Mouse (Mus musculus): ENCODE measurements at regions not wholly inside any gene's neighbourhood (a gene's known extent, or its start where the extent isn't known, plus 50 kb on each side); places are given as distances from the start of the nearest gene placed in this dataset.

- no peak for DNase-seq
Measured at GRCm38 (mm10) chr13:72358243-72358904, 270.2 kb upstream of the Irx2 start.

DNA sequence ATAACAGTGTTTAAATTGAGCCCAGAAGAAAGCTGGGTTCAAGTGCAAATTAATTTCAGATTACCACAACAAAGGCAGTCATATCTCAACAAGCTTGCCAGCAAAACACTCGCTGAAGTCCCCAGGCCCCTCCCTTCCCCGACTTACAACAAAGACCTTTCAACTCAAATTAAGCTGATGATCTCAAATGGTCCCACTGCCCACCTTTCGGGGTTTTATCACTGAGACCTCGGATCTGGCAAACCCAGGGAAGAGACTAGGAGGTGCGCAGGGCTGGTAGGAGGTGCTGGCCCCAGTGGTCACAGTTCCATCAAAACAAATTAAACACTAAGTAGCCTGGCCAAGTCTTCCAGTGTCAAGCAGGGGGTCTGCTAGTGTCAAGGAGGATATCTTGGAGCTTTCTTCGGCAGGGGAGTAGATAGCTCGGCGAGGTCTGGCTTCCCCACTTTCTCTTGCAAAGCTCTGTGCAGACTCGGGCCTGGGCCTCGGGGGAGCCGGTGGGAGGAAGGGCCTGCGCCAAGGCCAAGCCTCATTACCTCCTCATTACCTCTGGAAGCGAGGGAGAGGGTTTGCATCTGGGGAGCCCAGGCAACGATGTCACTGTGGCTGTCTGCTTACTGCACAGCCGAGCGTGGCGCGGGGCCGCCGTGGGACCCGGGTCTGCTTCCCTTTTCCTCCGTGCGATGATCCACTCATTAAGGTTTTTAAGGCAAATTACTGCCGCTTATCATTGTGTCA lies 262.9 kb upstream of the Irx2 start:
- no peak for DNase-seq

GRCm38 (mm10) chr13:72366281-72366680 lies 262.3 kb upstream of the Irx2 start:
- no peak for DNase-seq

GRCm38 (mm10) chr13:72370131-72370530 lies 258.5 kb upstream of the Irx2 start:
- DNase-seq = no peak

- DNase-seq = no peak
Measured at GRCm38 (mm10) chr13:72370997-72371396, 257.6 kb upstream of the Irx2 start.

DNA sequence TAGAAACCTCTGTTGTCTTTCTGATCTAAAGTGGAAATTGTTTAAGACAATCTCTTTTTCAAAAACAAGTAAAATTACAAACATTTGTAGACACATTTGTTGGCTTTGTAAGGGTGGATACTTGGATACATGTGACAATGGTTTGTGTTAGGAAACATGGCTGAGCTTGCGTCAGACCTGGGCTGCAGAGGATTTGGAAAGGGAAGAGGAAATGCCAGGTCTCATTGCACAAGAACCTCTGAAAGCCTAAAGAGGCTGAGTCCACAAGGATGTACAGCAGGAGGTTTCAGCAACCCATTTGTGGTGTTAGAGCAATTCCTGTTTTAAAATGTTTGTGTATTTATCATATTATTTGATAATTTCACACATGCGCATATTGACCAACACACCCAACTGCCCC lies 235.3 kb upstream of the Irx2 start:
- no peak for DNase-seq

DNA sequence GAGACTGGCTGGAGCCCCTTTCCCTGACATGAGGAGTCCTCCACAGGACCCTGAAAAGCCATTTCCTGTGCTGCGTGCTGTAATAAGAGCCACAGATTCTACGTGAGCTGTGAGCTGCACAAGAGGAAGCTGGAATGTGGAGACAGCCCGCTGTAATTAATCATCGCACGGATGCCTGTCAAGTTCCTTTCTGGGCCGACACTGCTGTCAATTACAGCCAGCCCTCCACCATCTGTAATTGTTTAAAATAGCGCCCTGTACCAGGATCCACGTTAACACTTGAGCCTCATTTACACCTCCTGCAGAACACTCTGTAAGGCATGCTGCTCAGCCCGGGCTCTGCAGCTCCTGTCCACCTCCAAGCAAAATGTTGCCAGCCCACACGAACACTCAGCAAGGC lies 227.9 kb upstream of the Irx2 start:
- DNase-seq = no peak

DNA sequence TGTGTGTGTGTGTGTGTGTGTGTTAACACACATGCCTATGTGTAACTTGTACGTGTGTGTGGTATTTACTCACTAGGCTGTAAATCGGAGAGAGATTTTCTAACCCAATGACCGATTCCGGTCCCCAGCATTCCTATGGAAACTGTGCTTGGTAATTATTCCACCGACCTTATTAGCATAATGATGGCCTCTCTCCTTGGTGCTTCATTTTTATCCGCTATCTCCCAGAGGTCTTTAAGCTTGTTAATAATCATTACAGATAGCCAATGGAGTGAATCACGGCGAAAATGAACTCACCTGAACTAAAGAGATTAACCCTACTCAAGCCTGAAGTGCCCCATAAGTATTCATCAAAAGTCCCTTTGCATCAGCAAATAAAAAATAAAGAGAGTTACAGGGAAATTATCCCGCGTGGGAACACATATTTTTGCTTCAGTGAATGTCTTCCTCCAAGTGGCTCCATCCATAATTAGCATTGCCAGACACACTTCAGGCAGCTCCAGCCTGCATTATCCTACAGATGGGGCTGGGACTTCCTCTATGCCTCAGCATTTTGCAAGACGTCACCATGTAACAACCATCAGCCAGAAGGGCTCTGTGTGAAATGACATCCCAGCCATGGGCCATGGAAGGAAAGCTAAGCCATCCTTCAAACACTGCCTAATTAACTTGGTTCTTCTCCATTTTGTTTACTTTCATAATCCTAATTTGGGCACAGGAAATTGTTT lies 219.2 kb upstream of the Irx2 start:
- DNase-seq = no peak

DNA sequence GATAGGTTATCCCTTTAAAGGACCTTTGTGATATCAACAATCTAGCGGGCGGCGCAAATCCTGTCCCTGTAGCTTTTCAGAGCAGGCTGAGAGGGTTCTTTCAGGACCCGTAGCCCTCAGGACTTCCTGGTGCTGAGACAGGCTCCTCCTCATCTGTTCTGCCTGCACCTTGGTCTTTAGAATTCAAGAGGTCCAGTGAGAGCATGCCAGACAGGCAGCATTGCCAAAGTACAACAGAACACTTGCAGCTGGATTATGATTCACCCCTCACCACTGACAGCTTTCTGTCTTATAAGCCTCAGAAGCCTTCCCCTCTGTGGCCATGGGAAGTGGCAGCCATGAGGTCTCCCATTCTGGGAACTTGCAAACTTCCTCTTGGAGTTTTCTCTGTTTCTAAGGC lies 216.0 kb upstream of the Irx2 start:
- DNase-seq = no peak

GRCm38 (mm10) chr13:72416981-72417380 lies 211.6 kb upstream of the Irx2 start:
- DNase-seq = no peak

GRCm38 (mm10) chr13:72417816-72418215 lies 210.8 kb upstream of the Irx2 start:
- DNase-seq = no peak

DNA sequence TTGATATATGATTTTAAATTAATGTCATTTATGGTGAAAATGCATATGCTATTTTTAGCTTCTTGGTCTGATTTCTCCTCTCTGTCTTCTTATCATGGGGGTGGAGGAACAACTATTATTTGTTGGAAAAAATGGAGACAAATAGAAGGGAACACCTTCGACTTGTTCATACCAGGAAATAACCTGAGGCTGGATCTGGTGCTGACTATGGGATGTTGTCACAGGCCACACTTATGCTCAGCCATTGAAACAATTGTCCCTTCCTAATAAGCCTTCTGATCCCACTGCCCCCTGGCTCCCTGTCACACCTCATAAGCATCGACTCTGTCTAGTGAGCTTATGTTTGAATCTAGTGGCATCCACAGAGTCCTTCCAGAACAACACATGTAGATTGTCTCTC lies 210.3 kb upstream of the Irx2 start:
- no peak for DNase-seq

DNA sequence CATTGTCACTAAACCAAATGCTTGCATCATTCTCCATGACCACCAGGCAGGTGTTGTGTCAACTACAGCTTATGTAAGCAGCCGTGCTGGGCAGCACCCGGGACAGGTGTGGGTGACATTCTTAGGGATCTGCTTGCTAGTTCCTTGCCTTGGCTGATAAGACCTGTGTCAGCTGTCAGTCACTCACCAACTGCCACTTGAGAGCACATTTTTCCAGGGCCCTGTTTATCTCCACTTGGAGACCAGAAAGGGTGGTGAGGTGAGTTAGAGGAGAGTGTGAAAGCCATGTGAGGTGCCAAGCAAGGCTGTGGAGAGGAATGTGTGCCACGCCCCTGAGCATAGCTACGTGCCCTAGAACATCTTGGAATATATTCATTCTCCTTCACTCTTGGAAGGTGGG lies 209.1 kb upstream of the Irx2 start:
- no peak for DNase-seq

DNA sequence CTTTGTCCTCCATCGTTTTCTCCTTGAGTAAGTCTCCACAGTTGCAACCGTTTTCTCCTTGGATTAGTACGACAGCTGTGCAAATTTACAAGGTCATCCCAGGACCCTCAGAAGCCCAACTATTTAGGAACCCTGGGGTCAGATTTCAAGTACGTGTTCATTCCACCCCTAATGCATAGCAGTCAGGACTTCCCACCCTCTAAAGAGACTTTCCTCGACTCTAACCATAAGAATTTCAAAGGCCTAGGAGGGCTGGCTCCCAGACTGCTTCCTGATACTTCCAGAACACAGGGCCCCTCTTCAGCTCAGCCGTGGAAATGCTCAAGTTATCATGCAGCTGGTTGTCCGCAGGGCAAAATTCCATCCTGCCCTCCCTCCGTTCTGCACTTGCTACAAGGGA lies 202.7 kb upstream of the Irx2 start:
- DNase-seq = no peak

- DNase-seq = no peak
Measured at GRCm38 (mm10) chr13:72445336-72445735, 183.3 kb upstream of the Irx2 start.

- no peak for DNase-seq
Measured at GRCm38 (mm10) chr13:72448458-72449058, 180.1 kb upstream of the Irx2 start.

DNA sequence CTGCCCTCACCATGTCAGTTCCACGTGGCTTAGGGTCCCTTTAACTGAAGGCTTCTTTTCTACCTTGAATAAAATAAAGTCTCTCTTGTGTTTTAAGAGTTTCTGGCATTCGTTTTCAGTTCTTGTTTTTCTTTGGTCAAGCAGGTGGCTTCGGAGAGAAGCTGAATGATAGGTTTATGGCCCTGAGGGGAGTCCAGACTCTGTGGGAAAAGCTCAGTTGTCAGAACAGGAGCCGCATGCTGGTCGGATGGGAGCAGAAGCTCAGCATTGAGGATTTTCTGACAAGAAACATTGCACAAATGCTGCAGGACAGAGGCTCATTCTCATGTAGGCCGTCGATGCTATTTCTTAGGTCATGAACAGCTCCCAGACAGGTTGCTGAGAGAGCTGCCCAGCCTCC lies 133.3 kb upstream of the Irx2 start:
- DNase-seq = no peak

DNA sequence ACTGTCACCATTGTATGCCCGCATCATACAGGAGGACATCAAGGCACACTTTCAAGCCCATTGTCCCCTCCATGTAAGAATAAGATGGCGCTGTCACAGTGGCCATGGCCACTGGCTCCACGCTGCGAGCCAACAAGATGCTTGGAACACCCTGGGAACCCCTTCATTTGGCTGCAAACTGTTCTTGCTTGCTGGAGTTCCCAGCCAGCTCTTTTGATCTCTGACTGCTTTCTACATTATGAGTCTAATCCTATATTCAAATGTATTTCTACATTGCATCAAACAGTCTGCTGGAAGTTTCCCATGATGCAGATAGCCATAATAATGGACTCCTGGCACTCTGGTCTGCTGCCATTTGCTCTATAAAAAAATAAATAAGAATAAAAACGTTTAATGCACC lies 131.6 kb upstream of the Irx2 start:
- no peak for DNase-seq

DNA sequence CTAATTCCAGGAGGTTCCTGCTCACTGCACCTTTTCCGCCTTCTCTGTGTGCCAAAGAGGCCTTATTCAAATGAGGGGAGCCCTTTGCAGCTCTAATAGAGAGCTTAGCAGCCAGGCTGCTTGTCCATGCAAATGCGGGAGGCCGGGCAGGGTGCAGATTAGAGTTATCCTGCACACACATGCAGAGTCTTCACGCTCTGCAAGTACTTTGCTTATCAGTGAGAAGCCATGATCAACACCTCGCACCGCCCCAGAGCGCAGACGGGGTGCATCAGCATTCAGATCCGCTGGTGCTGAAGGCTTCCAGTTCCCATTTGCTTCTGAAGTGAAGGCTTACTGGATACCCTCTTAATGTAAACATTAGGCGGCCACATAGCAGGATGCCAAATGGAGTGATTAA lies 131.1 kb upstream of the Irx2 start:
- no peak for DNase-seq

DNA sequence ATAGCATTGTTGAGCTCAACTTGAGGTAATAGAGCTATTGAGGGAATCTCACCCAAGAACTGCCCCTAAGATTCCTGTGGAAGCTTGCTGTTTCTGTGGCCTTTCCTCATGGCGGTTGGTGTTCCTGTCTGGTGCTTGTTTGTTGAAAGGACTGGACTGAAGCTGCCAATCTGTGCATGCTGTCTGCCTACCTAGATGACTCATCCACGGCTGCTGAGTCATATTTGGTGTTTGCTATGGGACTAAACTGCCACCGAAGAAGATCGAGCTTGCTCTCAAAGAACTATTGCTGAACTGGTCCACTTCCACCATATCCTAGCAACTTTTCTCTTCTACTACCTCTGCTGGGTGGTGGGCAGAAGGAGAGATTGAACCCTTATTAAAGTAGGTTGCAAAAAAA lies 122.7 kb upstream of the Irx2 start:
- no peak for DNase-seq

- no peak for DNase-seq
Measured at GRCm38 (mm10) chr13:72538633-72539032, 90.0 kb upstream of the Irx2 start.

DNA sequence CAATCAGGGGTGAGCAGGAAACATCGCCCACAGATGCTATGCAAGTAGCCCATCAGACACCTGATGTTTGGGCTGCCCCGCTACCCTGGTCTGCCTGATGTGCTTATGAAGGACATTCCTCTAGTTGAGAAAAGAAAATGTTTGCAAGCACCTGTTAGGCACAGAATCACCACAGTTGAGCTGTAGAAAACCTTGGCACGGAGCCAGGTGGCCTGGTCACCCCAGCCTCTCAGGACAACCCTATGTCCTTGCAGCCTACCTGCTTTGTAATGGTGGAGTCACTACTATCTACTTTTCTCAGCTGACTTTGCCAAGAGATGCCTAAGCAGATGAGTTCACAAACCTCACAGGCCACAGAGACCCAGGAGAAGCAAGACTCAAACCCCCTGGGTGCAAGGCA lies 86.9 kb upstream of the Irx2 start:
- no peak for DNase-seq

GRCm38 (mm10) chr13:72557951-72558350 lies 70.7 kb upstream of the Irx2 start:
- DNase-seq = no peak

DNA sequence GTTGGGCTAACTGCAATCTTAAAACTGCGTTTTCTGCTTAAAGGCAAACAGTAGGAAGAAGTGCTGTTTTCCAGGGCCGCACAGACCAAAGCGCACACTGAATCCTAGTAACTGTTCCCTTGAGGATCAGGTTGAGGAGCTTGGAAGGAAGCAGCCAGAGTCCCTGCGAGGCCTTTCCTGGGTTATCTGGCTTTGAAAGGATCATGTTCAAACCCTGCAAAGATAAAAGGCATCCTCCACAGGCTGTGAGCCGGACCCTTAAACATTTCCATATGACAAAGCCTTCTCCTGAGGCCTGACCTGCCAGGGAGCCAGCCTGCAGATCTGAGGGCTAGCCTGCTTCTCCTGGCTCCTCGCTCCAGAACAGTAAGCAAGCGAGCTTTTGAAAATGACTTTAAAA lies 56.7 kb upstream of the Irx2 start:
- no peak for DNase-seq
